Mouse (Mus musculus) common myeloid progenitor, adult 5-6 weeks (primary cell): ENCODE results near the gene Olfr1195. TPM values are rescaled to one million over a fixed set of nuclear protein-coding genes. Genes with fewer than 3 reads are reported as not detected.
"Not testable (repeated sequence)": the region's sequence is repeated elsewhere in the genome, so short reads cannot be mapped to it uniquely, and the experiment has no call there.

Experiments used
- ATAC-seq: replicated peaks from 2 replicates; pipeline ENCODE4 v1.8.0; 2016; ENCODE audit warnings: low read depth, mild to moderate bottlenecking, moderate TSS enrichment, inconsistent platforms; ENCODE audit not compliant: poor library complexity, severe bottlenecking
- total RNA-seq: library from RNA; stranded (forward); fragments of 200-1000, 187-1606 nt; gene quantifications from 2 replicates; pipeline ENCODE4 v1.2.3, GENCODE M21; 2017

Gene Olfr1195
- total RNA-seq, result not detected in 2 replicates

- ATAC-seq, result no peak
These were observed at the start of gene Olfr1195 for GRCm38 (mm10) chr2:88689087-88689486. Olfr1195 (minus strand) TSS chr2:88689187.

DNA sequence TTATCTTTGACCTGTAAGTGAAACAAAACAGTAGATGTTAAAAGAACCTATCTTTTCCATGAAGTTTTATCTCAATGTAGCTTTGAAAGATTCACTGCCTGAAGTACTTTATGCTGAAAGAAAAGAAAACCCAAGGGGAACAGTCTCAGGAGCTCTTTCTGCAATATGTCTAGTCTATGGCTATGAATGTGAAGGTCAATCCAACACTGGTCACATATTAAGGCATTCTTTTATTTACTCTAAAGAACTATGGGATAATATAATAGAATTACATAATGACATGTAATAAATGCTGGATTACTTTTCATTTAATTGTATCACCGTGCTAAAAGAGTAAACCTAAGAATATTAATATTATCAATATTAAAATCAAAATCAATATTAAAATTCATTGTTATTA lies 43.3 kb upstream of the Olfr1195 start, which contains the start of gene Olfr1197:
TSS of gene Olfr1197 (minus strand) at position 101 of the 400 bp plus-strand sequence.
- no peak for ATAC-seq

- no peak for ATAC-seq
These were observed 15.5 kb upstream of the Olfr1195 start, which contains the start of gene Olfr1196 for GRCm38 (mm10) chr2:88704497-88704896. Olfr1196 (minus strand) TSS chr2:88704597.

DNA sequence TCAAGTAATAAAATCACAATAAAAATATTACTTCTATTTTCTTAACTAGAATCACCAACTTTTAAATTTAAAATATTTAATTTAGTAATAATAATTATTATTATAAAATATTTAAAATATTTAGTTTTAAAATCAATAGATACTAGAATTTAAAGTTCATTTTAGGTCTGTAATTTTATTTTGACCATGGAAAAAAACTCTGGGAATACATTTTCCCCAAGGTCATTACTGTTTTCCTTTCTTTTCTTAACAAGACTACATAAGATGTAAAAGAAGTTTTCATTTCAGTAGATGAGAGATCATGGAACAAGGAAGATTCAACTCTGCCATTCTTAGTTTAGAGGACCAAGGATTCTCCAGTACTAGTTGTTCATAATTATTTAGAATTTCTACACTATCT lies 13.7 kb downstream of the Olfr1195 start, which contains the start of gene Olfr1193:
TSS of gene Olfr1193 (plus strand) at position 301 of the 400 bp plus-strand sequence.
- not testable (repeated sequence) for ATAC-seq

GRCm38 (mm10) chr2:88648209-88648608 lies 40.8 kb downstream of the Olfr1195 start, which contains the start of gene Olfr1192-ps1:
Olfr1192-ps1 (plus strand) TSS chr2:88648509.
- ATAC-seq, result no peak

DNA sequence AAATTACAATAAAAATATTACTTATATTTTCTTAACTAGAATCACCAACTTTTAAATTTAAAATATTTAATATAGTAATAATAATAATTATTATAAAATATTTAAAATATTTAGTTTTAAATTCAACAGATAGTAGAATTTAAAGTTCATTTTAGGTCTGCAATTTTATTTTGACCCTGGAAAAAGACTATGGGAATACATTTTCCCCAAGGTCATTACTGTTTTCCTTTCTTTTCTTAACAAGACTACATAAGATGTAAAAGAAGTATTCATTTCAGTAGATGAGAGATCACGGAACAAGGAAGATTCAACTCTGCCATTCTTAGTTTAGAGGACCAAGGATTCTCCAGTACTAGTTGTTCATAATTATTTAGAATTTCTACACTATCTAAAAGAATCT lies 48.7 kb downstream of the Olfr1195 start, which contains the start of gene Olfr1191-ps1:
TSS of gene Olfr1191-ps1 (plus strand) at position 301 of the 400 bp plus-strand sequence.
- not testable (repeated sequence) for ATAC-seq

Other genes with a start within 250 kb of the Olfr1195 start
- not detected in 2 replicates for gene Gm13757, start 240.1 kb downstream of the Olfr1195 start, total RNA-seq
- gene Olfr1183, start 234.3 kb downstream of the Olfr1195 start, total RNA-seq, result not detected in 2 replicates
- not detected in 2 replicates for gene Olfr1184, start 205.6 kb downstream of the Olfr1195 start, total RNA-seq
- gene Olfr1185-ps1, start 195.9 kb downstream of the Olfr1195 start, total RNA-seq, result not detected in 2 replicates
- not detected in 2 replicates for gene Olfr1186, start 170.6 kb downstream of the Olfr1195 start, total RNA-seq
- gene Olfr1188, start 132.3 kb downstream of the Olfr1195 start, total RNA-seq, result not detected in 2 replicates
- gene Olfr1189, start 102.7 kb downstream of the Olfr1195 start, total RNA-seq, result not detected in 2 replicates
- not detected in 2 replicates for gene Olfr1191-ps1, start 48.6 kb downstream of the Olfr1195 start, total RNA-seq
- not detected in 2 replicates for gene Olfr1192-ps1, start 40.7 kb downstream of the Olfr1195 start, total RNA-seq
- gene Olfr1193, start 13.6 kb downstream of the Olfr1195 start, total RNA-seq, result not detected in 2 replicates
- gene Olfr1196, start 15.4 kb upstream of the Olfr1195 start, total RNA-seq, result not detected in 2 replicates
- gene Olfr1197, start 43.2 kb upstream of the Olfr1195 start, total RNA-seq, result not detected in 2 replicates
- not detected in 2 replicates for gene Olfr1198, start 62.2 kb upstream of the Olfr1195 start, total RNA-seq
- not detected in 2 replicates for gene Olfr1199, start 71.3 kb upstream of the Olfr1195 start, total RNA-seq
- not detected in 2 replicates for gene Olfr1200, start 81.3 kb upstream of the Olfr1195 start, total RNA-seq
- not detected in 2 replicates for gene Olfr1201, start 103.8 kb upstream of the Olfr1195 start, total RNA-seq
- not detected in 2 replicates for gene Olfr1202, start 125.3 kb upstream of the Olfr1195 start, total RNA-seq
- gene Olfr1205, start 140.6 kb upstream of the Olfr1195 start, total RNA-seq, result not detected in 2 replicates
- gene Olfr1204, start 160.1 kb upstream of the Olfr1195 start, total RNA-seq, result not detected in 2 replicates
- not detected in 2 replicates for gene Olfr1206, start 174.0 kb upstream of the Olfr1195 start, total RNA-seq
- not detected in 2 replicates for gene Olfr1208, start 213.1 kb upstream of the Olfr1195 start, total RNA-seq
- gene Olfr1209, start 226.0 kb upstream of the Olfr1195 start, total RNA-seq, result not detected in 2 replicates
- not detected in 2 replicates for gene Olfr1211, start 248.9 kb upstream of the Olfr1195 start, total RNA-seq